Mouse (Mus musculus) lung, postnatal 0 days (tissue): ENCODE measurements around the gene Ndufv3. TPM values are rescaled to one million over a fixed set of nuclear protein-coding genes. Genes with fewer than 3 reads are reported as not detected.

ENCODE experiments used
- ATAC-seq: fragments of 200-750 bp; cut with Nextera tagmentation; 2 replicates; pipeline ENCODE4 v1.8.0; 2017; ENCODE audit warnings: moderate library complexity
- DNase-seq: peaks from one replicate; pipeline ENCODE4 v3.0.0-alpha.2; 2016; ENCODE audit warnings: low spot score
- H3K27ac ChIP-seq: fragments of 300-500 bp; sonication (generic); 2 replicates; pipeline ENCODE4 v1.5.1; 2014; ENCODE audit warnings: antibody characterized with exemption, mild to moderate bottlenecking, low read length, mixed read lengths
- H3K27me3 ChIP-seq: fragments of 300-500 bp; sonication (generic); replicated peaks from 2 replicates; pipeline ENCODE4 v1.6.1; 2014; ENCODE audit warnings: low read length, mixed read lengths; ENCODE audit not compliant: insufficient read depth
- H3K36me3 ChIP-seq: fragments of 300-500 bp; sonication (generic); 2 replicates; pipeline ENCODE4 v1.6.1; 2014; ENCODE audit warnings: low read length, mixed read lengths; ENCODE audit not compliant: insufficient read depth
- H3K4me1 ChIP-seq: fragments of 300-500 bp; sonication (generic); 2 replicates; pipeline ENCODE4 v1.6.1; 2014; ENCODE audit warnings: antibody characterized with exemption, low read depth, low read length, mixed read lengths; ENCODE audit not compliant: insufficient read depth
- H3K4me2 ChIP-seq: fragments of 300-500 bp; sonication (generic); replicated peaks from 2 replicates; pipeline ENCODE4 v1.6.1; 2014; ENCODE audit warnings: low read depth, mild to moderate bottlenecking, low read length, moderate library complexity, mixed read lengths
- H3K4me3 ChIP-seq: fragments of 300-500 bp; sonication (generic); 2 replicates; pipeline ENCODE4 v1.5.1; 2014; ENCODE audit warnings: low read depth, low read length
- H3K9ac ChIP-seq: fragments of 300-500 bp; sonication (generic); replicated peaks from 2 replicates; pipeline ENCODE4 v1.6.1; 2014; ENCODE audit warnings: low read depth, mild to moderate bottlenecking
- H3K9me3 ChIP-seq: fragments of 300-500 bp; sonication (generic); 2 replicates; pipeline ENCODE4 v1.6.1; 2016; ENCODE audit warnings: low read length, mixed read lengths
- CTCF ChIP-seq: IDR thresholded peaks from 2 replicates; pipeline ENCODE4 v1.5.1; 2016; ENCODE audit warnings: antibody characterized with exemption, mild to moderate bottlenecking
- EP300 ChIP-seq: IDR thresholded peaks from 2 replicates; pipeline ENCODE4 v1.6.1; 2016; ENCODE audit warnings: antibody characterized with exemption, mild to moderate bottlenecking, control low read depth
- WGBS: fragments of 180-500 bp; shearing (Covaris S2); extraction: QIAGEN DNeasy Blood & Tissue Kit; methylation state at CpG from one replicate; pipeline ENCODE4 v1.1.7; 2014; 5-methylcytosine and 5-hydroxymethylcytosine counted together
- polyA plus RNA-seq: library from polyadenylated mRNA; unstranded; fragments of >200 nt; fragmentation: Nextera tagmentation; extraction: Ambion mirVana; gene quantifications from 2 replicates; pipeline ENCODE4 v1.2.1, GENCODE M21; 2015

Gene Ndufv3
- polyA plus RNA-seq, 1 experiment from 2014 or later: 233 TPM

- TF ChIP-seq CTCF (no peak), EP300 (no peak)
- Histone ChIP-seq H3K4me2 (no peak overlapping the region), H3K27ac (no peak overlapping the region), H3K36me3 (peaks cover 9% of the 10 kb centered on the region), H3K4me1 (no peaks in the 10 kb centered on the region), H3K4me3 (no peak overlapping the region), H3K9ac (no peak overlapping the region), H3K9me3 (no peaks in the 10 kb centered on the region), H3K27me3 (no peaks in the 10 kb centered on the region)
- DNase-seq (peak; percentile 63), ATAC-seq (peak; percentile 70)
- WGBS: 68% methylated on average over 8 of the region's 8 CpGs
These were observed 19.5 kb upstream of the Ndufv3 start for GRCm38 (mm10) chr17:31500416-31500815.

- TF ChIP-seq CTCF (peak; percentile 43), EP300 (no peak)
- Histone ChIP-seq H3K9me3 (no peaks in the 10 kb centered on the region), H3K36me3 (peaks cover 9% of the 10 kb centered on the region), H3K4me2 (no peak overlapping the region), H3K27me3 (no peaks in the 10 kb centered on the region), H3K9ac (no peak overlapping the region), H3K4me1 (no peaks in the 10 kb centered on the region), H3K27ac (no peak overlapping the region), H3K4me3 (no peak overlapping the region)
- WGBS: 81% methylated on average over 3 of the region's 3 CpGs
- ATAC-seq: no peak
- no peak for DNase-seq
These were observed 19.0 kb upstream of the Ndufv3 start for GRCm38 (mm10) chr17:31500908-31501307.

GRCm38 (mm10) chr17:31502261-31502927, 17.5 kb upstream of the Ndufv3 start:
- WGBS: 87% methylated on average over 12 of the region's 12 CpGs
- Histone ChIP-seq H3K27ac (no peak overlapping the region), H3K9me3 (no peaks in the 10 kb centered on the region), H3K4me2 (no peak overlapping the region), H3K36me3 (peaks cover 3% of the 10 kb centered on the region; the same call in 1 of the 2 replicates), H3K27me3 (no peaks in the 10 kb centered on the region), H3K4me3 (no peak overlapping the region), H3K9ac (no peak overlapping the region), H3K4me1 (no peaks in the 10 kb centered on the region)
- TF ChIP-seq CTCF (no peak), EP300 (no peak)
- ATAC-seq: no peak
- no peak for DNase-seq

- Histone ChIP-seq H3K27me3 (no peaks in the 10 kb centered on the region), H3K4me2 (no peak overlapping the region), H3K36me3 (peaks cover 6% of the 10 kb centered on the region; the same call in 1 of the 2 replicates), H3K9ac (no peak overlapping the region), H3K9me3 (no peaks in the 10 kb centered on the region), H3K4me3 (no peak overlapping the region), H3K4me1 (no peaks in the 10 kb centered on the region), H3K27ac (no peak overlapping the region)
- DNase-seq (no peak), ATAC-seq (no peak)
- 89% methylated on average over 12 of the region's 12 CpGs for WGBS
- no peak for TF ChIP-seq CTCF
- TF ChIP-seq EP300: no peak
These were observed 16.6 kb upstream of the Ndufv3 start for GRCm38 (mm10) chr17:31503337-31503736.

- WGBS: 85% methylated on average over 2 of the region's 2 CpGs
- peaks cover 6% of the 10 kb centered on the region; the same call in 1 of the 2 replicates for H3K36me3 ChIP-seq
- TF ChIP-seq CTCF (no peak), EP300 (no peak)
- H3K9ac ChIP-seq: no peak overlapping the region
- H3K4me1 ChIP-seq: no peaks in the 10 kb centered on the region
- H3K4me2 ChIP-seq: no peak overlapping the region
- no peak overlapping the region for H3K4me3 ChIP-seq
- no peak overlapping the region for H3K27ac ChIP-seq
- no peaks in the 10 kb centered on the region for H3K27me3 ChIP-seq
- no peak for DNase-seq
- H3K9me3 ChIP-seq: no peaks in the 10 kb centered on the region
- ATAC-seq: no peak
These were observed 16.0 kb upstream of the Ndufv3 start for GRCm38 (mm10) chr17:31503936-31504335.

- Histone ChIP-seq H3K9me3 (no peaks in the 10 kb centered on the region), H3K4me2 (no peak overlapping the region), H3K4me3 (no peak overlapping the region), H3K27me3 (no peaks in the 10 kb centered on the region), H3K9ac (no peak overlapping the region), H3K4me1 (no peaks in the 10 kb centered on the region), H3K36me3 (0 out of 2 replicates have a peak, but pooled peaks cover 6% of the 10 kb centered on the region), H3K27ac (no peak overlapping the region)
- no peak for TF ChIP-seq CTCF
- TF ChIP-seq EP300: no peak
- ATAC-seq (no peak), DNase-seq (no peak)
- WGBS: 93% methylated on average over 5 of the region's 5 CpGs
These were observed 14.9 kb upstream of the Ndufv3 start for GRCm38 (mm10) chr17:31505013-31505412.
